9 mouse cellular contexts compared by ENCODE assay signal in genomic region chr10:45132371-45132770, GRCm38 (mm10). TPM values are rescaled to one million over a fixed set of nuclear protein-coding genes. Genes with fewer than 3 reads are reported as not detected.
DNase-seq lines count a peak whose midpoint lies in the region; ATAC-seq and TF ChIP-seq lines count a peak whose summit lies in the region.
"Had no signal": no experiment of that assay in that cellular context is flagged by ENCODE, and none has a peak within 500 bp of the region (broad histone marks: within the 10 kb centered on the region; RNA-seq: fewer than 3 reads in every experiment).

No protein-coding gene starts in this region.

- H3K27ac ChIP-seq in heart, embryonic 12.5 days (ENCODE audit: poor library complexity, severe bottlenecking) = no peak overlapping the region
- H3K27ac ChIP-seq in cortical plate, adult 2 months (ENCODE audit: insufficient read depth, low read length) = no peak overlapping the region
- no peak overlapping the region for H3K27ac ChIP-seq in lung, postnatal 0 days (ENCODE audit: low read length)
- H3K27ac ChIP-seq: limb, embryonic 15.5 days had no signal

- H3K9me3 ChIP-seq in heart, embryonic 12.5 days (replicated peaks) = peaks cover 4% of the 10 kb centered on the region; the same call in 1 of the 2 replicates
- H3K9me3 ChIP-seq in lung, postnatal 0 days (ENCODE audit: low read length) = no peaks in the 10 kb centered on the region
- H3K9me3 ChIP-seq: limb, embryonic 15.5 days had no signal

- TF ChIP-seq CTCF in cortical plate, adult 2 months (IDR thresholded peaks at IDR 0.05; ENCODE audit: extremely low read depth, insufficient read depth, low read length) = peak; percentile 54
- peak; percentile 78 for TF ChIP-seq CTCF in lung, postnatal 0 days (IDR thresholded peaks at IDR 0.05)

- 70% methylated on average over 4 of the region's 4 CpGs for WGBS in heart, embryonic 12.5 days
- WGBS in lung, postnatal 0 days = 66% methylated on average over 4 of the region's 4 CpGs

- peaks cover 41% of the 10 kb centered on the region for H3K4me1 ChIP-seq in heart, embryonic 12.5 days (replicated peaks)
- no peaks in the 10 kb centered on the region for H3K4me1 ChIP-seq in cortical plate, adult 2 months (ENCODE audit: control insufficient read depth, insufficient read depth, low read length)
- no peaks in the 10 kb centered on the region for H3K4me1 ChIP-seq in lung, postnatal 0 days (ENCODE audit: insufficient read depth, low read depth, low read length)

- peaks cover 15% of the 10 kb centered on the region for H3K36me3 ChIP-seq in heart, embryonic 12.5 days
- peaks cover 4% of the 10 kb centered on the region; the same call in 1 of the 2 replicates for H3K36me3 ChIP-seq in lung, postnatal 0 days (ENCODE audit: insufficient read depth, low read length)

- TF ChIP-seq POLR2A in cortical plate, adult 2 months (IDR thresholded peaks at IDR 0.05; ENCODE audit: extremely low read depth, insufficient read depth, low read length) = no peak

- DNase-seq in heart, postnatal 4 days = peak; percentile 51
- DNase-seq in B cell, adult 2 months = peak; percentile 84 to 85
- DNase-seq in ZHBTc4 (ENCODE audit: low read depth, low spot score) = peak; percentile 59
- peak; percentile 54 for DNase-seq in lung, postnatal 0 days (ENCODE audit: low spot score)
- DNase-seq in thymus, postnatal 14 days = peak; percentile 74
- no peak for DNase-seq in frontal cortex, postnatal 14 days (ENCODE audit: low spot score in 2 of 2)

- TF ChIP-seq EP300 in lung, postnatal 0 days (IDR thresholded peaks at IDR 0.05) = no peak

- no peak overlapping the region for H3K4me2 ChIP-seq in heart, embryonic 12.5 days
- no peak overlapping the region for H3K4me2 ChIP-seq in lung, postnatal 0 days (replicated peaks; ENCODE audit: low read depth, low read length)
- H3K4me2 ChIP-seq: limb, embryonic 15.5 days had no signal

- H3K9ac ChIP-seq in heart, embryonic 12.5 days = no peak overlapping the region
- no peak overlapping the region for H3K9ac ChIP-seq in lung, postnatal 0 days (replicated peaks; ENCODE audit: low read depth)
- H3K9ac ChIP-seq: limb, embryonic 15.5 days had no signal

- H3K4me3 ChIP-seq in heart, embryonic 12.5 days = no peak overlapping the region
- H3K4me3 ChIP-seq in cortical plate, adult 2 months (ENCODE audit: insufficient read depth, low read length) = no peak overlapping the region
- no peak overlapping the region for H3K4me3 ChIP-seq in lung, postnatal 0 days (ENCODE audit: low read depth, low read length)
- H3K4me3 ChIP-seq: limb, embryonic 15.5 days had no signal

- no peaks in the 10 kb centered on the region for H3K27me3 ChIP-seq in heart, embryonic 12.5 days (replicated peaks)
- no peaks in the 10 kb centered on the region for H3K27me3 ChIP-seq in lung, postnatal 0 days (replicated peaks; ENCODE audit: insufficient read depth, low read length)

- no peak for ATAC-seq in heart, embryonic 12.5 days (ENCODE audit: insufficient number of reproducible peaks, low FRiP score)
- ATAC-seq in lung, postnatal 0 days = 0 out of 2 replicates have a peak, but pooled peaks have one; percentile 33

RNA-seq across cellular contexts. Expression of gene Popdc3, which starts 45.5 kb away (rescaled TPM):
- 10 to 100 TPM; 35.3 to 39.5 TPM for total RNA-seq in heart, postnatal 4 days (2021)
- polyA plus RNA-seq in heart, embryonic 12.5 days (2016; fragmentation: Nextera tagmentation; extraction: Ambion mirVana) = 22.9 and 24.9 TPM in 2 replicates
- 0.84 and 0.87 TPM in 2 replicates for polyA plus RNA-seq in cortical plate, adult 2 months (2012; rRNA removed)
- 6.4 and 6.6 TPM in 2 replicates for polyA plus RNA-seq in lung, postnatal 0 days (2015; fragmentation: Nextera tagmentation; extraction: Ambion mirVana)

Comparison
In these comparisons a context has a peak if more than half of its experiments do, and no peak if none do; other contexts are left out.
1. DNase-seq: peak in heart, postnatal 4 days (single experiment), B cell, adult 2 months (2 of 2), ZHBTc4 (single experiment), lung, postnatal 0 days (single experiment) and thymus, postnatal 14 days (single experiment); none in frontal cortex, postnatal 14 days (0 of 2).